Mouse (Mus musculus) mature B cell (primary cell): ENCODE results near the gene Vmn1r52.
"Not testable (repeated sequence)": the region's sequence is repeated elsewhere in the genome, so short reads cannot be mapped to it uniquely, and the experiment has no call there.

Source experiments
- in situ Hi-C: fragments of 300-500 bp; cut with MboI; formaldehyde crosslinking; loops from 2 replicates; pipeline ENCODE4 v1.14.3; 2019

The Vmn1r52 gene

DNA sequence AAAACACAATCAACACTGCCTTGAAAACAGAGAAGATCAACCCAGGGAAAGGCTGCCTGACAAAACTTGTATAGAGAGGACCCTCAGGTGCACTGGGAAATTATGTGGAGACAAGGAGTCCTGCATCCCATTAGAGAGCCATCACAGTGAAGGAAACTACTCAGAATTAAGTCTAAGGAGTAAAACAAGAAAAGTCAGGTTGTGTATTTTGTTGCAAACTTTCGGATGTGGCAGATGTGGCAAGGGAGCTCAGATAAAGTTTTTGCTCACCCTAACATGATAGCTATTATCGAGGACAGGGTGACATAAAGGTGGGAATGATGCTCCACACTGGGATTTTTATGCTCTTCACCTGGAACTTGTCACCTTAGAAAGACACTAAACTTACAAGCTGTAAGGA is at the start of gene Vmn1r52:
Gene Vmn1r52, plus strand, starts transcription at position 301 of the 400 bp plus-strand sequence.
- in situ Hi-C loops = no loop called here

DNA sequence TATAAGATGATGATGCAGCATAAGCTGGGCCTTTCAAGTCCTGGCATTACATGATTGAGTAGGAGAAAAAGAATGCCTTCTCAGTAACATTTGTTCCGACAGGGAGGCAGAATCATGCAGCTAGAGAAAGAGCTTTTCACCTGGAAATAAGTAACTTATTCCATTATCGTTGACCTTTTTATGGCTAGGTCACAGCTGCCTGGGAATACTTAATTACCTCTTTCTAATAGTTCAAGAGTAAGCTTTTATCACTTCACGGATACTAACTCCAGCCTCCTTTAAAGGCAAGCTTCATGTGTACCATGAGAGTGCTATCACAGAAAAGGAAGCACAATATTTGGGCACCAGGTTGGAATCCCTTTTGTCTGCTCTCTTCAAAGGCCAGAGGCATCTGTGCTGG is 14.5 kb upstream of the Vmn1r52 start:
- in situ Hi-C loops = no loop called here

DNA sequence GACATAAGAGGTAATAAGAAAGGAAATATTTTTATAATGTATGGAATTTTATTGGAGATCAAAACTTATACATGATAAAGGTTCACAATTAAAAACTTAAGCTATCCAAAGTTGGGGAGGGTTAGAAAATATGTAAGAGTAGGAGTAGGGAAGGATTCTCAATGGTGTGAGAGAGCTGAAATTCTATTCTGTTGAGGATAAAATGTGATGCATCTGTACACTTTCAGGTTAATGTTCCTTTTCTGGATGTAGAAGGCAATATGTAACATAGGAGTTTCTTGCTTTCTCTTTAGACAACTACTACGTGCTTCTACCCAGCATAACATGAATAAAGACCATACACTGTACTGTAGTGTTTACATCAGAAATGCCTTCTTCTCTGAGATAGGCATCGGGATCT is 27.9 kb downstream of the Vmn1r52 start, which contains the start of gene V1ra8:
Gene V1ra8, plus strand, starts transcription at position 301 of the 400 bp plus-strand sequence.
- in situ Hi-C loops = not testable (repeated sequence)

DNA sequence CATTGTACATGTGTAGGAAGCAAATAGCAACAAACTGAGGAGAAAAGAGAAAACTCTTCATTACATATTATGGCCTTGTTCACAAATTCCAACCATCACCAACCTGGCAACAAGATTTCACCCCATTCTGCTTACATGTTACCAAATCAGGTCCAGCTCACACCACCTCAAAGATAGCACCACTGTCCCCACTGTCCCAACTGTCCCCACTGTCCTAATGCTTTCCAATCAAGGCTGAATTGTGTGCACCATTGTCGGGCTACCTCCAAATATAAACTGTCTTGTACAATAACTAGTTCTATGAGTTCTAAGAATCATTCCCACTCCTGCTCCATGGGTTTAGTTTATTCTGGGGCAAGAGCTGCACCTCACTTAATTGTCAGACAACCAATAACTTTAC is 49.7 kb downstream of the Vmn1r52 start, which contains the start of gene Vmn1r53:
Gene Vmn1r53, minus strand, starts transcription at position 101 of the 400 bp plus-strand sequence.
- in situ Hi-C loops = no loop called here
